Mouse (Mus musculus) lung, postnatal 0 days (tissue): Measurements from ENCODE around the gene 4930568D16Rik. TPM values are rescaled to one million over a fixed set of nuclear protein-coding genes. Genes with fewer than 3 reads are reported as not detected.

Source experiments
- ATAC-seq: fragments of 200-750 bp; cut with Nextera tagmentation; 2 replicates; pipeline ENCODE4 v1.8.0; 2017; ENCODE audit warnings: moderate library complexity
- DNase-seq: peaks from one replicate; pipeline ENCODE4 v3.0.0-alpha.2; 2016; ENCODE audit warnings: low spot score
- H3K27ac ChIP-seq: fragments of 300-500 bp; sonication (generic); 2 replicates; pipeline ENCODE4 v1.5.1; 2014; ENCODE audit warnings: antibody characterized with exemption, mild to moderate bottlenecking, low read length, mixed read lengths
- H3K27me3 ChIP-seq: fragments of 300-500 bp; sonication (generic); replicated peaks from 2 replicates; pipeline ENCODE4 v1.6.1; 2014; ENCODE audit warnings: low read length, mixed read lengths; ENCODE audit not compliant: insufficient read depth
- H3K36me3 ChIP-seq: fragments of 300-500 bp; sonication (generic); 2 replicates; pipeline ENCODE4 v1.6.1; 2014; ENCODE audit warnings: low read length, mixed read lengths; ENCODE audit not compliant: insufficient read depth
- H3K4me1 ChIP-seq: fragments of 300-500 bp; sonication (generic); 2 replicates; pipeline ENCODE4 v1.6.1; 2014; ENCODE audit warnings: antibody characterized with exemption, low read depth, low read length, mixed read lengths; ENCODE audit not compliant: insufficient read depth
- H3K4me2 ChIP-seq: fragments of 300-500 bp; sonication (generic); replicated peaks from 2 replicates; pipeline ENCODE4 v1.6.1; 2014; ENCODE audit warnings: low read depth, mild to moderate bottlenecking, low read length, moderate library complexity, mixed read lengths
- H3K4me3 ChIP-seq: fragments of 300-500 bp; sonication (generic); 2 replicates; pipeline ENCODE4 v1.5.1; 2014; ENCODE audit warnings: low read depth, low read length
- H3K9ac ChIP-seq: fragments of 300-500 bp; sonication (generic); replicated peaks from 2 replicates; pipeline ENCODE4 v1.6.1; 2014; ENCODE audit warnings: low read depth, mild to moderate bottlenecking
- H3K9me3 ChIP-seq: fragments of 300-500 bp; sonication (generic); 2 replicates; pipeline ENCODE4 v1.6.1; 2016; ENCODE audit warnings: low read length, mixed read lengths
- CTCF ChIP-seq: IDR thresholded peaks from 2 replicates; pipeline ENCODE4 v1.5.1; 2016; ENCODE audit warnings: antibody characterized with exemption, mild to moderate bottlenecking
- EP300 ChIP-seq: IDR thresholded peaks from 2 replicates; pipeline ENCODE4 v1.6.1; 2016; ENCODE audit warnings: antibody characterized with exemption, mild to moderate bottlenecking, control low read depth
- WGBS: fragments of 180-500 bp; shearing (Covaris S2); extraction: QIAGEN DNeasy Blood & Tissue Kit; methylation state at CpG from one replicate; pipeline ENCODE4 v1.1.7; 2014; 5-methylcytosine and 5-hydroxymethylcytosine counted together
- polyA plus RNA-seq: library from polyadenylated mRNA; unstranded; fragments of >200 nt; fragmentation: Nextera tagmentation; extraction: Ambion mirVana; gene quantifications from 2 replicates; pipeline ENCODE4 v1.2.1, GENCODE M21; 2015

Gene 4930568D16Rik
- polyA plus RNA-seq, 1 experiment from 2014 or later = not detected

GRCm38 (mm10) chr2:35409466-35409865 is 41.9 kb upstream of the 4930568D16Rik start:
- Histone ChIP-seq H3K4me1 (no peaks in the 10 kb centered on the region), H3K36me3 (no peaks in the 10 kb centered on the region), H3K27ac (no peak overlapping the region), H3K4me2 (no peak overlapping the region), H3K27me3 (no peaks in the 10 kb centered on the region), H3K4me3 (no peak overlapping the region), H3K9ac (no peak overlapping the region), H3K9me3 (no peaks in the 10 kb centered on the region)
- 88% methylated on average over 6 of the region's 6 CpGs for WGBS
- no peak for ATAC-seq
- TF ChIP-seq CTCF (no peak), EP300 (no peak)
- DNase-seq = no peak

DNA sequence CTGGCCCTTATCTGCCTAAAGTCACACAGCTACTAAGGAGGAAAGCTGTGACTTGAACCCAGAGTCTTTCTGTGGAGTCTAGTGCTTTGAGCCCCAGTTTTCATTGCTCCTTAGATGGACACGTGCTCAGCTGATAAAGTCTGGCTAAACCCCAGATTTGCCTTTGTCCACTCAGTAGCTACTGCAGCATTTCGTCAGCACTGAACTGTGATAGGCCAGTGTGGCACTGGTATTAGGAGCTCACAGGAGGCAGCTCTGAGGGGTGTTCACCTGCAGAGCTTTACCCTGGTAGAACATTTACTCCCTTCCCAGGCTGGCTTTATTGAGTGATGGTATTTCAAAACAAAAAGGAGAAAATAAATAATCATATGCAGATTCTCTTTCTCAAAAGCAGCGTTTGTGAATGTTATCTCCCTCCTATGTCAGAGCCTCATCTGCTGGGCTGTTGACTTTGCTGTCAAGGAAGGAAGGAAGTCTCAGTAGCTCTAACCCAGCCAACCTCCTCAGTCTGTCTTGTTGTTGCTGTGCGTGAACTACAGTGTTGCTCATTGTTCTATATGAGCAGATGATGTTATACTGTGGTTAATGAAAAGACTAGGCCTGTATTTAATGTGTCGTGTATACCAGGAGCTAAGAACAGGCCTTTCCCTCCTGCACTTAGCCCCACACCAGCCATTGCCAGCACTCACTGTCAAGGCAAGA is 41.0 kb upstream of the 4930568D16Rik start:
- ATAC-seq = no peak
- 53% methylated on average over 5 of the region's 5 CpGs for WGBS
- H3K4me2 ChIP-seq = no peak overlapping the region
- no peak overlapping the region for H3K9ac ChIP-seq
- no peak overlapping the region for H3K27ac ChIP-seq
- no peaks in the 10 kb centered on the region for H3K4me1 ChIP-seq
- H3K27me3 ChIP-seq = no peaks in the 10 kb centered on the region
- no peak for DNase-seq
- TF ChIP-seq CTCF (no peak), EP300 (no peak)
- H3K4me3 ChIP-seq = no peak overlapping the region
- no peaks in the 10 kb centered on the region for H3K36me3 ChIP-seq
- no peaks in the 10 kb centered on the region for H3K9me3 ChIP-seq

- 49% methylated on average over 7 of the region's 7 CpGs for WGBS
- Histone ChIP-seq H3K27ac (no peak overlapping the region), H3K36me3 (no peaks in the 10 kb centered on the region), H3K4me3 (no peak overlapping the region), H3K9me3 (no peaks in the 10 kb centered on the region), H3K9ac (no peak overlapping the region), H3K4me2 (no peak overlapping the region), H3K27me3 (no peaks in the 10 kb centered on the region), H3K4me1 (no peaks in the 10 kb centered on the region)
- DNase-seq = no peak
- no peak for ATAC-seq
- no peak for TF ChIP-seq CTCF
- TF ChIP-seq EP300 = no peak
Measured at GRCm38 (mm10) chr2:35407878-35408277, 40.3 kb upstream of the 4930568D16Rik start.

DNA sequence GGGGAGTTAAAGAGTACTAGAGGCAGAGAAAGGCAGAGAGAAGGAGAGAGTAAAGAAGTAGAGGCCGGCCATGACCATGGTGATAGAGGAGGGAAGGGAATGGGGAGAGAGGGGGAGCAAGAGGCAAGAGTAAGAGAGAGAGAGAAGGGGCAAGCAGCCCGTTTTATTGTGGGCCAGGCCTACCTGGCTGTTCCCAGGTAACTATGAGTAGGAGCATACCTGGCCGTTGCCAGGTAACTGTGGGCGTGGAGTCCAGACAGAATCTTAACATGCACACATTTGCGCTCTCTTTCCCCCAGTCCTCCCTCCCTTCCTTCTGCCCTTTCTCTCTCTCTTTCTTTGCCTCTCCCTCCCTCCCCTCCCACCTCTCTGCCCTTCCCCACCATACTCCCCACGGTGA is 39.7 kb upstream of the 4930568D16Rik start:
- ATAC-seq = no peak
- H3K36me3 ChIP-seq = no peaks in the 10 kb centered on the region

DNA sequence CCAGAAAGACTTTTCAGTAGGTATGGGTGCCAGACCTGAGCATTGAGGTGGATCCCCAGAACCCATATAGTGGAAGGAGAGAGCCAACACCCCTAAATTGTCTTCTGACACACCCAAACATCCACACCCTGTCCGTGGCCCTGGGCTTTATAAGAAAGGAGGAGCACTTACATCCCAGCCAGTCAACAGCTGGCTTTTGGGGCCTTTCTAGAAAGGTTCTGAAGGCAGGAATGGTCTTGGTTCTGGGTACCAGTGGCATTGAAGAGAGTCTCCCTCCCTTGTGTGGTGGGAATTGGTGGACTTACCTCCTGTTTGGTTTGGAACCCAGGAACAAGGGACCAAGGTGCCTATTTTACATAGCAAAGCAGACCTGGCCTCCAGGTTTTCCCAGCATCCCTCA is 39.1 kb upstream of the 4930568D16Rik start:
- Histone ChIP-seq H3K4me2 (no peak overlapping the region), H3K27me3 (no peaks in the 10 kb centered on the region), H3K27ac (no peak overlapping the region), H3K9me3 (no peaks in the 10 kb centered on the region), H3K9ac (no peak overlapping the region), H3K4me3 (no peak overlapping the region), H3K4me1 (no peaks in the 10 kb centered on the region), H3K36me3 (no peaks in the 10 kb centered on the region)
- TF ChIP-seq EP300 (no peak), CTCF (no peak)
- no peak for DNase-seq
- ATAC-seq = no peak
- WGBS = 89% methylated on average over 1 of the region's 1 CpGs

More for the DNA sequence above, 39.7 kb upstream of the 4930568D16Rik start:
- H3K9ac ChIP-seq = no peak overlapping the region
- DNase-seq = peak; percentile 18
- 58% methylated on average over 5 of the region's 6 CpGs for WGBS
- no peaks in the 10 kb centered on the region for H3K4me1 ChIP-seq
- no peak overlapping the region for H3K27ac ChIP-seq
- H3K4me3 ChIP-seq = no peak overlapping the region
- TF ChIP-seq CTCF = no peak
- TF ChIP-seq EP300 = no peak
- no peaks in the 10 kb centered on the region for H3K9me3 ChIP-seq
- H3K27me3 ChIP-seq = no peaks in the 10 kb centered on the region
- no peak overlapping the region for H3K4me2 ChIP-seq

GRCm38 (mm10) chr2:35402391-35402790 is 34.9 kb upstream of the 4930568D16Rik start:
- H3K4me2 ChIP-seq = no peak overlapping the region
- no peaks in the 10 kb centered on the region for H3K4me1 ChIP-seq
- DNase-seq (no peak), ATAC-seq (no peak)
- no peak overlapping the region for H3K9ac ChIP-seq
- no peaks in the 10 kb centered on the region for H3K9me3 ChIP-seq
- H3K4me3 ChIP-seq = no peak overlapping the region
- H3K36me3 ChIP-seq = no peaks in the 10 kb centered on the region
- WGBS = 82% methylated on average over 16 of the region's 16 CpGs
- H3K27ac ChIP-seq = no peak overlapping the region
- H3K27me3 ChIP-seq = no peaks in the 10 kb centered on the region
- TF ChIP-seq CTCF (no peak), EP300 (no peak)

- TF ChIP-seq EP300 = no peak
- no peak for TF ChIP-seq CTCF
- no peak for ATAC-seq
- no peak for DNase-seq
- Histone ChIP-seq H3K27ac (no peak overlapping the region), H3K4me1 (no peaks in the 10 kb centered on the region), H3K9me3 (no peaks in the 10 kb centered on the region), H3K4me3 (no peak overlapping the region), H3K27me3 (no peaks in the 10 kb centered on the region), H3K9ac (no peak overlapping the region), H3K36me3 (no peaks in the 10 kb centered on the region), H3K4me2 (no peak overlapping the region)
- 87% methylated on average over 7 of the region's 7 CpGs for WGBS
Measured at GRCm38 (mm10) chr2:35400739-35401138, 33.2 kb upstream of the 4930568D16Rik start.
